Mouse (Mus musculus) intestine, embryonic 14.5 days (tissue): Measurements from ENCODE around the gene Ptpn7. TPM values are rescaled to one million over a fixed set of nuclear protein-coding genes. Genes with fewer than 3 reads are reported as not detected.

Experiments
- ATAC-seq: fragments of 200-750 bp; cut with Nextera tagmentation; replicated peaks from 2 replicates; pipeline ENCODE4 v1.8.0; 2017; ENCODE audit warnings: low read depth, moderate number of reproducible peaks, moderate TSS enrichment, moderate library complexity; ENCODE audit not compliant: low FRiP score, low TSS enrichment
- DNase-seq: peaks from one replicate; pipeline ENCODE4 v3.0.0-alpha.2; 2018; ENCODE audit warnings: low spot score
- H3K27ac ChIP-seq: fragments of 300-500 bp; sonication (generic); 2 replicates; pipeline ENCODE4 v1.5.1; 2014; ENCODE audit warnings: low read depth, mild to moderate bottlenecking, control low read depth
- H3K27me3 ChIP-seq: fragments of 300-500 bp; sonication (generic); replicated peaks from 2 replicates; pipeline ENCODE4 v1.6.1; 2014; ENCODE audit warnings: low read length, control low read depth; ENCODE audit not compliant: control insufficient read depth, insufficient read depth
- H3K36me3 ChIP-seq: fragments of 300-500 bp; sonication (generic); 2 replicates; pipeline ENCODE4 v1.6.1; 2014; ENCODE audit warnings: low read length, control low read depth; ENCODE audit not compliant: control insufficient read depth, insufficient read depth
- H3K4me1 ChIP-seq: fragments of 300-500 bp; sonication (generic); replicated peaks from 2 replicates; pipeline ENCODE4 v1.6.1; 2014; ENCODE audit warnings: low read length, control low read depth, mixed read lengths; ENCODE audit not compliant: control insufficient read depth, insufficient read depth
- H3K4me2 ChIP-seq: fragments of 300-500 bp; sonication (generic); 2 replicates; pipeline ENCODE4 v1.6.1; 2014; ENCODE audit warnings: low read length
- H3K4me3 ChIP-seq: fragments of 300-500 bp; sonication (generic); 2 replicates; pipeline ENCODE4 v1.5.1; 2014; ENCODE audit warnings: low read depth, low read length, control low read depth, mixed read lengths
- H3K9ac ChIP-seq: fragments of 300-500 bp; sonication (generic); 2 replicates; pipeline ENCODE4 v1.6.1; 2014; ENCODE audit warnings: mild to moderate bottlenecking, low read length
- H3K9me3 ChIP-seq: fragments of 300-500 bp; sonication (generic); 2 replicates; pipeline ENCODE4 v1.6.1; 2016; ENCODE audit warnings: low read length, control low read depth; ENCODE audit not compliant: control insufficient read depth
- WGBS: fragments of 180-500 bp; shearing (Covaris S2); extraction: QIAGEN DNeasy Blood & Tissue Kit; methylation state at CpG from one replicate; pipeline ENCODE4 v1.1.7; 2014; 5-methylcytosine and 5-hydroxymethylcytosine counted together
- polyA plus RNA-seq: library from polyadenylated mRNA; unstranded; fragments of >200 nt; fragmentation: Nextera tagmentation; extraction: Ambion mirVana; gene quantifications from 2 replicates; pipeline ENCODE4 v1.2.1, GENCODE M21; 2014

Ptpn7 gene
- polyA plus RNA-seq, 1 experiment from 2014 or later, result 2.0 TPM

DNA sequence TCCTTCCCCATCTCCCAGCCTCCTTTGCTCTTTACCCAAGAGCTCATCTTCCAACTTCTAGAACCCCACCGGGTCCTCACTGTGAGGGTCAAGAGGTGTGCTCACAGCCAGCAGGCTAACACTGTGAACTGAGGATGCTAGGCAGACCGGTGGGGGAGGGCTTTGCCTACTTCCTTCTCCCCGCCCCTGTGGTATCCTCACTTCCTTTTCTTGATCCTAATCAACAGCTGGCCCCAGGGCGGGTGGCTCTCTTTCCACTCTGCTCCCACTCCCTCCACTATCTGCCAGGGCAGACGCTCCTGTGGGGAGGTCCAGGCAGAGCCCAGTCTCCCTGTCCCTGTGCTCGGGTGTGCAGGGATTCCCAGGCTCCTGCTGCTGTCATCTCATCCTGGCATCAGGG, 1.5 kb upstream of the Ptpn7 start:
- Histone ChIP-seq H3K27ac (no peak overlapping the region), H3K9ac (no peak overlapping the region), H3K9me3 (no peaks in the 10 kb centered on the region), H3K4me1 (peaks cover 18% of the 10 kb centered on the region), H3K27me3 (no peaks in the 10 kb centered on the region), H3K36me3 (no peaks in the 10 kb centered on the region), H3K4me3 (no peak overlapping the region), H3K4me2 (no peak overlapping the region)
- WGBS, result 29% methylated on average over 6 of the region's 6 CpGs
- DNase-seq, result no peak
- peak; percentile 18; the same call in 1 of the 2 replicates for ATAC-seq

DNA sequence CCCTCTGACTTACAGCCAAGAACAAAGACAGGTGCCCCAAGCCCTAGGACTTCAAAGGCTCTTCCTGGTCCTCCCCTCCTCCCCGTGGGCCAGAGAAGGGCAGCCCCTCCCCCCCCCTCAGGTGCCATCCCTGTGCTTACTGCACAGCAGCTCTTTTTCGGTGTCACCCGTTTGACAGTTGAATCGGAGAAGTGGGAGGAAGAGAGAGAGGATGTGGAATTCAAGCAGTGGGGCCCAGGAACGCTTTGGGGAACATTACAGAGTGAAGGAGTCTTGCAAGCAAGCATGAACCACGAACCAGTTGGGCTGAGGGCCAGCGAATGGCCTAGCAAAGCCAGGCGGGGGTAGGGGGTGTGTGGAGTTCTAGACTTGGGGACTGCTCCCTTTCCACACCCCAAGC, 940 bp upstream of the Ptpn7 start:
- H3K4me3 ChIP-seq, result no peak overlapping the region
- ATAC-seq (no peak), DNase-seq (no peak)
- no peak overlapping the region for H3K27ac ChIP-seq
- H3K9me3 ChIP-seq, result no peaks in the 10 kb centered on the region
- no peaks in the 10 kb centered on the region for H3K36me3 ChIP-seq
- WGBS, result 46% methylated on average over 8 of the region's 8 CpGs
- H3K4me1 ChIP-seq, result peaks cover 18% of the 10 kb centered on the region
- H3K9ac ChIP-seq, result no peak overlapping the region
- H3K4me2 ChIP-seq, result no peak overlapping the region
- no peaks in the 10 kb centered on the region for H3K27me3 ChIP-seq

GRCm38 (mm10) chr1:135132893-135133369, 431 bp downstream of the Ptpn7 start:
- ATAC-seq, result no peak
- no peak overlapping the region for H3K4me2 ChIP-seq

GRCm38 (mm10) chr1:135133678-135134435, 1.4 kb downstream of the Ptpn7 start:
- Histone ChIP-seq H3K4me2 (no peak overlapping the region), H3K27me3 (no peaks in the 10 kb centered on the region), H3K9ac (no peak overlapping the region), H3K36me3 (no peaks in the 10 kb centered on the region), H3K4me3 (no peak overlapping the region), H3K27ac (no peak overlapping the region), H3K9me3 (no peaks in the 10 kb centered on the region), H3K4me1 (0 out of 2 replicates have a peak, but pooled peaks cover 9% of the 10 kb centered on the region)
- ATAC-seq (no peak), DNase-seq (no peak)
- WGBS, result 82% methylated on average over 10 of the region's 10 CpGs

More at GRCm38 (mm10) chr1:135132893-135133369, 431 bp downstream of the Ptpn7 start:
- 84% methylated on average over 9 of the region's 9 CpGs for WGBS
- no peak for DNase-seq
- Histone ChIP-seq H3K36me3 (no peaks in the 10 kb centered on the region), H3K27ac (no peak overlapping the region), H3K9ac (no peak overlapping the region), H3K27me3 (no peaks in the 10 kb centered on the region), H3K4me3 (no peak overlapping the region), H3K4me1 (peaks cover 11% of the 10 kb centered on the region; the same call in 1 of the 2 replicates), H3K9me3 (no peaks in the 10 kb centered on the region)

DNA sequence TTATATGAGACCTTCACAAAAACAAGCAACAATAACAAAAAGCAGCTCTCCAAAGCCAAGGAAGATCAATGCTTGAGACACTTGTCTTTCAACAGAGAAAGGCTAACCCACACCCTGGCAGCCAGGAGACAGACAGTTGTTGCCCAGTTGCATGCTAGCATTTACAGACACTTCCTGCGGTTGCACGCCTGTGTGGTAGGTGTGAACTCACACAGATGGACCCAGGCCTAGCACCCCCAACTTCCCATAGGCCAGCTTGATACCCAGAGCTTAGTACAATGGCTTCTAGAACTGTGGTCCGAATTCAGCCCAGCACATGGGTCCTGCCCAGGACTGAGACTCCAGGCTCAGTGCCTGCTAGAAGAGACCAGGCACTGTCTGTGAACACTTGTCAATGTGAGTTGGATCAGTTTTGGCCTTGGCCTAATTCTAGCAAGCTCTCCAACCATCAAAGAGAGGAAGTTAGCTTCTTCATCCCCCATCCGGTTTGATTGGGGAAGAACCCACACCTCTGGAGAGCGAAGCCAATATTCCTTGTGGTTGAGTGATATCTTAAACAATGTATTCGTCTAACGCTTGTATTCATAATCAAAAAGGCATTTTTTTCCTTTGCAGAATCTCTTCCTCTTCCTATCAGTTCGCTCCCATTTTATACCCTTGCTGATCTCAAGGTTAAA, 2.7 kb downstream of the Ptpn7 start:
- WGBS, result 85% methylated on average over 8 of the region's 8 CpGs
- Histone ChIP-seq H3K27ac (no peak overlapping the region), H3K4me3 (no peak overlapping the region), H3K27me3 (no peaks in the 10 kb centered on the region), H3K4me1 (0 out of 2 replicates have a peak, but pooled peaks cover 4% of the 10 kb centered on the region), H3K36me3 (no peaks in the 10 kb centered on the region), H3K9ac (no peak overlapping the region), H3K4me2 (no peak overlapping the region), H3K9me3 (no peaks in the 10 kb centered on the region)
- no peak for ATAC-seq
- no peak for DNase-seq

- Histone ChIP-seq H3K27ac (no peak overlapping the region), H3K4me3 (no peak overlapping the region), H3K4me2 (no peak overlapping the region), H3K9me3 (no peaks in the 10 kb centered on the region), H3K9ac (no peak overlapping the region), H3K27me3 (no peaks in the 10 kb centered on the region), H3K36me3 (no peaks in the 10 kb centered on the region), H3K4me1 (no peaks in the 10 kb centered on the region)
- WGBS, result 9% methylated on average over 1 of the region's 1 CpGs
- ATAC-seq (no peak), DNase-seq (peak; percentile 97)
These were observed 4.0 kb downstream of the Ptpn7 start for GRCm38 (mm10) chr1:135136500-135136899.

GRCm38 (mm10) chr1:135139906-135140305, 7.4 kb downstream of the Ptpn7 start:
- Histone ChIP-seq H3K36me3 (no peaks in the 10 kb centered on the region), H3K9me3 (no peaks in the 10 kb centered on the region), H3K9ac (no peak overlapping the region), H3K27ac (no peak overlapping the region), H3K27me3 (0 out of 2 replicates have a peak, but pooled peaks cover 2% of the 10 kb centered on the region), H3K4me1 (no peaks in the 10 kb centered on the region), H3K4me3 (no peak overlapping the region), H3K4me2 (no peak overlapping the region)
- WGBS, result 76% methylated on average over 2 of the region's 2 CpGs
- DNase-seq (no peak), ATAC-seq (no peak)

GRCm38 (mm10) chr1:135142452-135142851, 10.0 kb downstream of the Ptpn7 start:
- Histone ChIP-seq H3K9ac (no peak overlapping the region), H3K36me3 (no peaks in the 10 kb centered on the region), H3K27ac (no peak overlapping the region), H3K4me2 (no peak overlapping the region), H3K4me3 (no peak overlapping the region), H3K27me3 (peaks cover 2% of the 10 kb centered on the region; the same call in 1 of the 2 replicates), H3K4me1 (no peaks in the 10 kb centered on the region; the same call in 1 of the 2 replicates), H3K9me3 (no peaks in the 10 kb centered on the region)
- WGBS, result 66% methylated on average over 2 of the region's 2 CpGs
- ATAC-seq (no peak), DNase-seq (no peak)
